Mouse (Mus musculus): ENCODE measurements at regions not wholly inside any gene's neighbourhood (a gene's known extent, or its start where the extent isn't known, plus 50 kb on each side); places are given as distances from the start of the nearest gene placed in this dataset.
"Not testable (repeated sequence)": the region's sequence is repeated elsewhere in the genome, so short reads cannot be mapped to it uniquely, and the experiment has no call there.

- Histone ChIP-seq H3K4me3 (ENCODE audit: insufficient read depth, low read depth, low read length) (no peak overlapping the region), H3K27ac (ENCODE audit: insufficient read depth, low read depth, low read length) (no peak overlapping the region), H3K4me1 (ENCODE audit: control insufficient read depth, insufficient read depth, low read length) (no peaks in the 10 kb centered on the region)
- WGBS = 69% methylated on average over 2 of the region's 2 CpGs
- TF ChIP-seq CTCF (IDR thresholded peaks at IDR 0.05; ENCODE audit: insufficient read depth, low read depth, low read length) (no peak), POLR2A (IDR thresholded peaks at IDR 0.05; ENCODE audit: insufficient read depth, low read depth, low read length) (no peak)
Observed at GRCm38 (mm10) chr10:11780302-11780701, 437.1 kb downstream of the Epm2a start.

- no peak overlapping the region for H3K27ac ChIP-seq (ENCODE audit: insufficient read depth, low read depth, low read length)
- no peaks in the 10 kb centered on the region for H3K4me1 ChIP-seq (ENCODE audit: control insufficient read depth, insufficient read depth, low read length)
- no peak for TF ChIP-seq POLR2A (IDR thresholded peaks at IDR 0.05; ENCODE audit: insufficient read depth, low read depth, low read length)
- no peak for TF ChIP-seq CTCF (IDR thresholded peaks at IDR 0.05; ENCODE audit: insufficient read depth, low read depth, low read length)
- H3K4me3 ChIP-seq (ENCODE audit: insufficient read depth, low read depth, low read length) = no peak overlapping the region
Observed at GRCm38 (mm10) chr10:11787240-11787639, 444.0 kb downstream of the Epm2a start.

- 91% methylated on average over 3 of the region's 3 CpGs for WGBS
Observed at GRCm38 (mm10) chr10:11799510-11799909, 456.3 kb downstream of the Epm2a start.

GRCm38 (mm10) chr10:11801372-11802230 is 458.4 kb downstream of the Epm2a start:
- not testable (repeated sequence) for H3K4me1 ChIP-seq (ENCODE audit: control insufficient read depth, insufficient read depth, low read length); H3K27ac ChIP-seq (ENCODE audit: insufficient read depth, low read depth, low read length); H3K4me3 ChIP-seq (ENCODE audit: insufficient read depth, low read depth, low read length)
- WGBS = 62% methylated on average over 13 of the region's 13 CpGs

More at GRCm38 (mm10) chr10:11799510-11799909, 456.3 kb downstream of the Epm2a start:
- Histone ChIP-seq H3K27ac (ENCODE audit: insufficient read depth, low read depth, low read length) (no peak overlapping the region), H3K4me3 (ENCODE audit: insufficient read depth, low read depth, low read length) (no peak overlapping the region), H3K4me1 (ENCODE audit: control insufficient read depth, insufficient read depth, low read length) (no peaks in the 10 kb centered on the region)
- TF ChIP-seq POLR2A (IDR thresholded peaks at IDR 0.05; ENCODE audit: insufficient read depth, low read depth, low read length) (no peak), CTCF (IDR thresholded peaks at IDR 0.05; ENCODE audit: insufficient read depth, low read depth, low read length) (no peak)

- TF ChIP-seq POLR2A (IDR thresholded peaks at IDR 0.05; ENCODE audit: insufficient read depth, low read depth, low read length) = no peak
- no peak overlapping the region for H3K4me3 ChIP-seq (ENCODE audit: insufficient read depth, low read depth, low read length)
- no peaks in the 10 kb centered on the region for H3K4me1 ChIP-seq (ENCODE audit: control insufficient read depth, insufficient read depth, low read length)
- H3K27ac ChIP-seq (ENCODE audit: insufficient read depth, low read depth, low read length) = no peak overlapping the region
- whole genome bisulfite sequencing = 70% methylated on average over 3 of the region's 3 CpGs
Observed at GRCm38 (mm10) chr10:11809255-11809654, 466.1 kb downstream of the Epm2a start.

GRCm38 (mm10) chr10:11822418-11822959 is 479.3 kb downstream of the Epm2a start:
- H3K4me1 ChIP-seq (ENCODE audit: control insufficient read depth, insufficient read depth, low read length) = no peaks in the 10 kb centered on the region
- 51% methylated on average over 3 of the region's 3 CpGs for WGBS
- TF ChIP-seq CTCF (IDR thresholded peaks at IDR 0.05; ENCODE audit: insufficient read depth, low read depth, low read length) (no peak), POLR2A (IDR thresholded peaks at IDR 0.05; ENCODE audit: insufficient read depth, low read depth, low read length) (no peak)
- H3K27ac ChIP-seq (ENCODE audit: insufficient read depth, low read depth, low read length) = no peak overlapping the region
- no peak overlapping the region for H3K4me3 ChIP-seq (ENCODE audit: insufficient read depth, low read depth, low read length)

GRCm38 (mm10) chr10:11841094-11841493 is 497.9 kb downstream of the Epm2a start:
- Histone ChIP-seq H3K27ac (ENCODE audit: insufficient read depth, low read depth, low read length) (no peak overlapping the region), H3K4me1 (ENCODE audit: control insufficient read depth, insufficient read depth, low read length) (no peaks in the 10 kb centered on the region), H3K4me3 (ENCODE audit: insufficient read depth, low read depth, low read length) (no peak overlapping the region)
- WGBS = 53% methylated on average over 5 of the region's 5 CpGs
- TF ChIP-seq CTCF (IDR thresholded peaks at IDR 0.05; ENCODE audit: insufficient read depth, low read depth, low read length) (no peak), POLR2A (IDR thresholded peaks at IDR 0.05; ENCODE audit: insufficient read depth, low read depth, low read length) (no peak)

- 46% methylated on average over 7 of the region's 7 CpGs for WGBS
- H3K4me1 ChIP-seq (ENCODE audit: control insufficient read depth, insufficient read depth, low read length) = no peaks in the 10 kb centered on the region
- TF ChIP-seq CTCF (IDR thresholded peaks at IDR 0.05; ENCODE audit: insufficient read depth, low read depth, low read length) = no peak
- no peak overlapping the region for H3K27ac ChIP-seq (ENCODE audit: insufficient read depth, low read depth, low read length)
- no peak overlapping the region for H3K4me3 ChIP-seq (ENCODE audit: insufficient read depth, low read depth, low read length)
Observed at GRCm38 (mm10) chr10:11841494-11841893, 498.3 kb downstream of the Epm2a start.

GRCm38 (mm10) chr10:11846141-11846540 is 502.9 kb downstream of the Epm2a start:
- Histone ChIP-seq H3K4me1 (ENCODE audit: control insufficient read depth, insufficient read depth, low read length) (no peaks in the 10 kb centered on the region), H3K27ac (ENCODE audit: insufficient read depth, low read depth, low read length) (no peak overlapping the region), H3K4me3 (ENCODE audit: insufficient read depth, low read depth, low read length) (no peak overlapping the region)
- WGBS = 49% methylated on average over 1 of the region's 1 CpGs
- TF ChIP-seq POLR2A (IDR thresholded peaks at IDR 0.05; ENCODE audit: insufficient read depth, low read depth, low read length) (no peak), CTCF (IDR thresholded peaks at IDR 0.05; ENCODE audit: insufficient read depth, low read depth, low read length) (no peak)
